Mouse (Mus musculus): ENCODE results near the gene Fggy. TPM values are rescaled to one million over a fixed set of nuclear protein-coding genes. Genes with fewer than 3 reads are reported as not detected.

Fggy gene
- polyA plus RNA-seq, 1 experiment from 2014 or later: 7.5 TPM

GRCm38 (mm10) chr4:95709750-95710149 lies 152.4 kb downstream of the Fggy start:
- H3K4me2 ChIP-seq: no peak overlapping the region
- H3K36me3 ChIP-seq: no peaks in the 10 kb centered on the region
- ATAC-seq (ENCODE audit: low FRiP score, low read depth): no peak
- H3K27me3 ChIP-seq: no peaks in the 10 kb centered on the region
- no peak overlapping the region for H3K4me3 ChIP-seq
- 91% methylated on average over 1 of the region's 1 CpGs for WGBS
- H3K9ac ChIP-seq: no peak overlapping the region
- H3K4me1 ChIP-seq (replicated peaks): no peaks in the 10 kb centered on the region
- H3K27ac ChIP-seq (replicated peaks): no peak overlapping the region
- H3K9me3 ChIP-seq: no peaks in the 10 kb centered on the region

- Histone ChIP-seq H3K4me3 (no peak overlapping the region), H3K9me3 (no peaks in the 10 kb centered on the region), H3K36me3 (no peaks in the 10 kb centered on the region), H3K4me2 (no peak overlapping the region), H3K27ac (replicated peaks) (no peak overlapping the region), H3K4me1 (replicated peaks) (no peaks in the 10 kb centered on the region), H3K9ac (no peak overlapping the region), H3K27me3 (no peaks in the 10 kb centered on the region)
- no peak for ATAC-seq (ENCODE audit: low FRiP score, low read depth)
- WGBS: 97% methylated on average over 1 of the region's 1 CpGs
Observed at GRCm38 (mm10) chr4:95712802-95713201, 155.5 kb downstream of the Fggy start.

- Histone ChIP-seq H3K27ac (replicated peaks) (no peak overlapping the region), H3K36me3 (no peaks in the 10 kb centered on the region), H3K9ac (no peak overlapping the region), H3K4me2 (no peak overlapping the region), H3K27me3 (no peaks in the 10 kb centered on the region), H3K4me1 (replicated peaks) (no peaks in the 10 kb centered on the region), H3K4me3 (no peak overlapping the region), H3K9me3 (no peaks in the 10 kb centered on the region)
- WGBS: 70% methylated on average over 3 of the region's 3 CpGs
- no peak for ATAC-seq (ENCODE audit: low FRiP score, low read depth)
Observed at GRCm38 (mm10) chr4:95713271-95713670, 156.0 kb downstream of the Fggy start.

DNA sequence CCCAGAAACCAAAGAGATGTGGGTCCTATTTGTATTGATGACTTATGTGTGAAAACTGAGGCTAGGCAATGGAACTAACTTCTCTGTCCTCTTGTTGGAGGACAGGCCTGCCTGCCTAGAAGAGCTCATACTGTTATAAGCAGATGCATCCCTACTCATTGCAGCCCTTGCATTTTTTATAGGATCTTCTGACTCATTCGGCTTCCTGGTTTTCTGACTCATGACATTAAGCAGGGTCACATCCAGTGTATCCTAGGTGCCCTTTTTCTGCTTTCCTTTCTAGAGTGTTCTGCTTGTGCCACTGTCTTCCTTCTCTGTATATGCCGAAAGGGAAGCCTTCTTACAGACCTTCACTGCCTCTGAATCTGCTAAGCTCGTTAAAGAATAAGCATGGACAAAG lies 158.8 kb downstream of the Fggy start:
- ATAC-seq (ENCODE audit: low FRiP score, low read depth): no peak
- WGBS: 84% methylated on average over 3 of the region's 3 CpGs
- Histone ChIP-seq H3K4me1 (replicated peaks) (no peaks in the 10 kb centered on the region), H3K27ac (replicated peaks) (no peak overlapping the region), H3K4me3 (no peak overlapping the region), H3K36me3 (no peaks in the 10 kb centered on the region), H3K4me2 (no peak overlapping the region), H3K9me3 (no peaks in the 10 kb centered on the region), H3K27me3 (no peaks in the 10 kb centered on the region), H3K9ac (no peak overlapping the region)

DNA sequence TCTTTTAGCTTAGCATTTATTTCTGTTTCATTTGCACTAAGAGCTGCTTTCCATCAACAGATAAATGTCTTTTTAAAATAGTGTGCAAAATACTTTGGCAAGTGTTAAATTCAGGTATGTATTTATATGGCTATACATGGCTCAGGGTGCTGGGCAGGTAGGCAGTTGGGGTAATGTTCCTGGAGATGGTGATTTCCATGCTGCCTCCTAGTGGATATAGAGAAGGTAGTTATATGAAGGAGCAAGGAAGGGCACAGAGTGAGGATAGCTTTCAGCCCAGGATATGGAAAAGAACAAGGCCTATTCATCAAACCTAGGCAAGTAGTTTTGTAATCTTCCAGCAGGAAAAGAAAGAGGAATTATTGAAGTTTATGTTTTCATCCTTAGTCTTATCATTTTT lies 166.3 kb downstream of the Fggy start:
- Histone ChIP-seq H3K4me2 (no peak overlapping the region), H3K9ac (no peak overlapping the region), H3K9me3 (no peaks in the 10 kb centered on the region), H3K27me3 (no peaks in the 10 kb centered on the region), H3K4me1 (replicated peaks) (no peaks in the 10 kb centered on the region), H3K4me3 (no peak overlapping the region), H3K27ac (replicated peaks) (no peak overlapping the region), H3K36me3 (no peaks in the 10 kb centered on the region)
- no peak for ATAC-seq (ENCODE audit: low FRiP score, low read depth)

DNA sequence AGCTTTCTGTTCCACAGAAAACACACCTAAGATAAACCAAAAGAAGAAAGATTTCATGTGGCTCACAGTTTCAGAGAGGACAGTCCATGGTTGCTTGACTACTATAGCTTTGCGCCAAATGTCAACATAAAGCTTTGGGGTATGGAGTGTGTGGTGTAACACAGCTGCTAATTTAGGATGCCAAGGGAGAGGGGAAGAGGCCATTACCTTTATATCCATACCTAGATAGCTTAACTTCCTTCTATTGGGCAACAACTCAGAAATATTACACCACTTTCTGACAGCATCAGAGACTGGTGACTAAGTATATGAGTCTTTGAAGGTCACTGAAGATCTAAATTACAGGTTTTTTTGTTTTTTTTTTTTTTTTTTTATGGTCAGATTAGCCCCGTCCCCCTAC lies 169.1 kb downstream of the Fggy start:
- Histone ChIP-seq H3K36me3 (no peaks in the 10 kb centered on the region), H3K9me3 (no peaks in the 10 kb centered on the region), H3K27me3 (no peaks in the 10 kb centered on the region), H3K9ac (no peak overlapping the region), H3K4me1 (replicated peaks) (no peaks in the 10 kb centered on the region; the same call in 1 of the 2 replicates), H3K4me2 (no peak overlapping the region), H3K27ac (replicated peaks) (no peak overlapping the region), H3K4me3 (no peak overlapping the region)
- 99% methylated on average over 2 of the region's 2 CpGs for WGBS
- no peak for ATAC-seq (ENCODE audit: low FRiP score, low read depth)

DNA sequence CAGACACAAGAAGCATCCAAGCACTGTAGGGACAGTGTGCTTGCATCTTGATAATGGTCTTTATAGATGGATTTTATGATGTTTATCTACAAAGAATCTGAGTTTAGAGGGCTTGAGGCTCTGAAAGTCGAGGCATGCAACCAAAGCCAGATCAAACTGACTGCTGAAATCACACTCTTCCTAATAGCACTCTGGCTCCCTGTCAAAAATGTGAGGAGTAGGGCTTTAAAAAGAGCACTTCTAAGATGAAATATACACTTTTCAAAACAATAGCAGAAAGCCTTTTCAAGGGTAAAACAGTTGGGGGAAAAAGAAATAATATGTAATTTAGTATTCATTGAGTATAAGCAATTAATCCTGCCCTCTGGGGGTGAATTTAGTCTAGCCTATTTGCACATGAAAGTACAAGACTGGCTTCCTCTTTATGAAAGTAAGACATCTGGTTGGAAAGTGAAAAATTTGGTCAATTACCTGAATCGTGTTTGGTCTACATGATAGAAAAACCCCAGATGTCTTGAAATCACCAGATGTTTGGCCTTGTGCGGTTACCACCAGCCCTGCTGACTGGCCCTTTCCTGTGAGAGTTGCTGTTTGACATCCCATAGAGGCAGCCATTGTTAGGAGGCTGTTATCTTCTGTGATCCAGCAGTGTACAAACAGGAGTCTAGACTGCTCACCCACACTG lies 172.0 kb downstream of the Fggy start:
- no peaks in the 10 kb centered on the region for H3K27me3 ChIP-seq
- no peak overlapping the region for H3K4me3 ChIP-seq
- H3K4me1 ChIP-seq (replicated peaks): peaks cover 8% of the 10 kb centered on the region; the same call in 1 of the 2 replicates
- no peaks in the 10 kb centered on the region for H3K9me3 ChIP-seq
- H3K4me2 ChIP-seq: no peak overlapping the region
- 42% methylated on average over 3 of the region's 3 CpGs for WGBS
- ATAC-seq (ENCODE audit: low FRiP score, low read depth): no peak
- H3K9ac ChIP-seq: no peak overlapping the region
- H3K27ac ChIP-seq (replicated peaks): no peak overlapping the region
- H3K36me3 ChIP-seq: no peaks in the 10 kb centered on the region

DNA sequence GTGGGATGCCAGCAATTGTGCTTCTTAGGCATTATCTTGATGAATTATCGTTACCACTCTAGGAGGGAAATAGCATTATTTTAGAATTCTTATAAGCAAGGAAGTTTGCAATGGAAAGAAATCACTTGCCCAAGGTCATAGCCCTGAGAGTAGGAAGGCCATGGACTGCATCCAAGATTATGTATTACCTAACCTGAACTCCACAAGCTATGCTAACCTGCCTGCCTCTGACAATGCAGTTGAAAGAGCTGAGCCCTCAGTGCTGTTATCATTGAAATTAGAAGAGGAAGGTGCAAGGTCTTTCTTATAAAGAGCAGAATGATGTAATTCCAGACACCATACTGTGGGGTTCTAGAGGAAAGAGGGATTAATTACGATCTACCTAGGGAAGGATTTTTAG lies 173.8 kb downstream of the Fggy start:
- H3K9me3 ChIP-seq: no peaks in the 10 kb centered on the region
- H3K9ac ChIP-seq: no peak overlapping the region
- H3K27ac ChIP-seq (replicated peaks): no peak overlapping the region
- WGBS: 83% methylated on average over 2 of the region's 2 CpGs
- no peak for ATAC-seq (ENCODE audit: low FRiP score, low read depth)
- no peaks in the 10 kb centered on the region for H3K27me3 ChIP-seq
- H3K4me2 ChIP-seq: no peak overlapping the region
- H3K4me3 ChIP-seq: no peak overlapping the region
- peaks cover 8% of the 10 kb centered on the region; the same call in 1 of the 2 replicates for H3K4me1 ChIP-seq (replicated peaks)
- no peaks in the 10 kb centered on the region for H3K36me3 ChIP-seq

DNA sequence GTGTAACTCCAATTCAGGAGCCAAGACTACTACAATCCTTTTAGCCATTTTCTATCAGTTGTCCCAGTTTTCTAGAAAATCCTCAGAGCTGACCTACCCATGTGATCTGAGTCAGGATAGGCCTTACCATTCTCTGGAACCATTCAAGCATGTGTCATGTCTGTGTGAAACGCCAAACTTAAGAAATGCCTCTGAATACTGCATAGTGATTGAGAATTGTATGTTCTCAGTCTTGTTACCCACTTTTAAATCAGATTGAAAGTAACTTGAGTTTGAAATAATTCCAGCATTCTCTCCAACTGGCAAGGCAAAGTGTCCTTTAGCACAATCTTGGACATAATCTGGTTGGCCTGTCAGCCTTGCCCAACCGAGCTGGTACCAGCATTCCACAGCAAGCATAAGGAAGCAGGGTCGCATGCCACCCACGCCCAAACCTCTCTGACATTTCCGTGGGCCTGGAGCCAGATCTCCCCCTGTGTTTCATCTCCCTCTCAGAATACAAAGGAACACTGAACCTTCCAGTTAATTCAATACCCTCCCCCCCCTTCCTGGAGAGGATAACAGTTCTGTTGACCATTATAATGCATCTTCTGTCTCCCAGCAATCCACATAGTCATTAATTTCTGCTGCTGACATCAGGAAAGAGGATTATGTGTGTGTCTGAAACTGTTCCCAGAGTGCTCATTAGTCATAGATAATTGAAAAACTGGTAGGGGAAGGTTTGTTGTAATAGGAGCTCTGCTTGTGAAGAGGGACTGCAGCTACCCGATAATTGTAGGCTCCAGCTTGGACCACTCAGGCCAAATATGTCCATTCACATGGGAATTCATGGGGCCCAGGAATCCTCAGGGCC lies 176.3 kb downstream of the Fggy start:
- H3K36me3 ChIP-seq: no peaks in the 10 kb centered on the region
- H3K4me2 ChIP-seq: no peak overlapping the region
- peaks cover 8% of the 10 kb centered on the region; the same call in 1 of the 2 replicates for H3K4me1 ChIP-seq (replicated peaks)
- H3K27me3 ChIP-seq: no peaks in the 10 kb centered on the region
- H3K27ac ChIP-seq (replicated peaks): peak overlapping the region; percentile 51; the same call in 1 of the 2 replicates
- ATAC-seq (ENCODE audit: low FRiP score, low read depth): peak; percentile 82; the same call in 1 of the 2 replicates
- H3K9ac ChIP-seq: no peak overlapping the region
- WGBS: 22% methylated on average over 6 of the region's 6 CpGs
- H3K9me3 ChIP-seq: no peaks in the 10 kb centered on the region
- H3K4me3 ChIP-seq: no peak overlapping the region

- Histone ChIP-seq H3K9ac (no peak overlapping the region), H3K27me3 (no peaks in the 10 kb centered on the region), H3K4me2 (no peak overlapping the region), H3K9me3 (no peaks in the 10 kb centered on the region), H3K4me1 (replicated peaks) (peaks cover 8% of the 10 kb centered on the region; the same call in 1 of the 2 replicates), H3K4me3 (no peak overlapping the region), H3K27ac (replicated peaks) (no peak overlapping the region), H3K36me3 (no peaks in the 10 kb centered on the region)
- no peak for ATAC-seq (ENCODE audit: low FRiP score, low read depth)
- WGBS: 91% methylated on average over 4 of the region's 4 CpGs
Observed at GRCm38 (mm10) chr4:95735967-95736366, 178.7 kb downstream of the Fggy start.

- no peak overlapping the region for H3K9ac ChIP-seq
- H3K27me3 ChIP-seq: no peaks in the 10 kb centered on the region
- no peaks in the 10 kb centered on the region for H3K36me3 ChIP-seq
- no peak overlapping the region for H3K4me2 ChIP-seq
- ATAC-seq (ENCODE audit: low FRiP score, low read depth): no peak
- H3K9me3 ChIP-seq: no peaks in the 10 kb centered on the region
- H3K4me3 ChIP-seq: no peak overlapping the region
- no peak overlapping the region for H3K27ac ChIP-seq (replicated peaks)
- peaks cover 8% of the 10 kb centered on the region; the same call in 1 of the 2 replicates for H3K4me1 ChIP-seq (replicated peaks)
- 76% methylated on average over 2 of the region's 2 CpGs for WGBS
Observed at GRCm38 (mm10) chr4:95736674-95737073, 179.4 kb downstream of the Fggy start.

- H3K9me3 ChIP-seq: no peaks in the 10 kb centered on the region
- no peak for ATAC-seq (ENCODE audit: low FRiP score, low read depth)
- no peak overlapping the region for H3K9ac ChIP-seq
- no peaks in the 10 kb centered on the region for H3K36me3 ChIP-seq
- no peaks in the 10 kb centered on the region for H3K27me3 ChIP-seq
- H3K4me1 ChIP-seq (replicated peaks): peaks cover 8% of the 10 kb centered on the region; the same call in 1 of the 2 replicates
- no peak overlapping the region for H3K4me2 ChIP-seq
- no peak overlapping the region for H3K27ac ChIP-seq (replicated peaks)
- WGBS: 30% methylated on average over 5 of the region's 5 CpGs
- H3K4me3 ChIP-seq: no peak overlapping the region
Observed at GRCm38 (mm10) chr4:95738179-95738578, 180.9 kb downstream of the Fggy start.
